26 mouse cellular contexts compared by ENCODE assay signal in the genomic region with DNA sequence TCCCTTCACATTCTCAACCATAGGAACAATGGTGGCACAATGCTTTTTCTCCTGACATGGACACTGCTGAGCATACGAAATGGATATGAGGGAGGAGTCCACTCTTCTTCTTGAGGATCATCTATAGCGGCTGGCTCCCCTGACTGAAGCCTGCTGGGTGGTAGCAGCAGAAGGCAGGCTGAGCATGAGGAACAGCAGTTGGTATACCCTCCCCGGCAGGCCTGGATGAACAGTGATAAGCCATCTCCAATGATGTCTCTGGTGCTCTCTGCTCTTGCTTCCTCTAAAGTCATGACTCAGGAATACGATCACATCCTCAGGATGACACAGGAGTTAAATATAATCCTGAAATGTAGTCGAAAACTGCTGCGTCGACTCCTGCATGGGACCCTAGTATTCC. TPM values are rescaled to one million over a fixed set of nuclear protein-coding genes. Genes with fewer than 3 reads are reported as not detected.
A peak's percentile ranks its signal among the peaks of the same experiment; 100 is the strongest.
DNase-seq lines count a peak whose midpoint lies in the region; ATAC-seq and TF ChIP-seq lines count a peak whose summit lies in the region.
"Had no signal": no experiment of that assay in that cellular context is flagged by ENCODE, and none has a peak within 500 bp of the region (broad histone marks: within the 10 kb centered on the region; RNA-seq: fewer than 3 reads in every experiment).

No protein-coding gene starts in this region.

- H3K27me3 ChIP-seq in MEL (ENCODE audit: control insufficient read depth in 1 of 2, insufficient read depth in 2 of 2, low read length in 2 of 2) = no peaks in the 10 kb centered on the region
- 0 out of 2 replicates have a peak, but pooled peaks cover 20% of the 10 kb centered on the region for H3K27me3 ChIP-seq in liver, embryonic 13.5 days
- H3K27me3 ChIP-seq: CH12.LX; embryonic facial prominence, embryonic 12.5 days; kidney, embryonic 15.5 days; Patski had no signal

- 0 out of 4 replicates have a peak overlapping the region, but pooled peaks of 1 of the 2 experiments have one; percentile 7 for H3K4me3 ChIP-seq in MEL (ENCODE audit: control insufficient read depth in 1 of 2, insufficient read depth in 1 of 2, low read depth in 2 of 2, low read length in 2 of 2)
- H3K4me3 ChIP-seq in brown adipose tissue, adult 24 weeks (ENCODE audit: insufficient read depth, low read depth, low read length) = no peak overlapping the region
- H3K4me3 ChIP-seq in liver, embryonic 13.5 days (replicated peaks) = no peak overlapping the region
- H3K4me3 ChIP-seq: embryonic facial prominence, embryonic 12.5 days; hindbrain, embryonic 12.5 days; kidney, embryonic 15.5 days; midbrain, embryonic 12.5 days; neural tube, embryonic 13.5 days had no signal

- H3K9ac ChIP-seq in MEL (ENCODE audit: control insufficient read depth, low read depth, low read length, poor library complexity, severe bottlenecking) = 0 out of 2 replicates have a peak overlapping the region, but pooled peaks have one; percentile 7
- no peak overlapping the region for H3K9ac ChIP-seq in liver, embryonic 13.5 days
- H3K9ac ChIP-seq: embryonic facial prominence, embryonic 12.5 days; hindbrain, embryonic 12.5 days; kidney, embryonic 15.5 days; lung, embryonic 14.5 days; midbrain, embryonic 12.5 days; neural tube, embryonic 13.5 days had no signal

- H3K36me3 ChIP-seq in MEL (ENCODE audit: control insufficient read depth in 1 of 2, insufficient read depth in 2 of 2, low read length in 2 of 2) = peaks cover 0 to 27% of the 10 kb centered on the region in 2 experiments; a peak in 2 of 4 replicates
- no peaks in the 10 kb centered on the region for H3K36me3 ChIP-seq in liver, embryonic 13.5 days
- H3K36me3 ChIP-seq: embryonic facial prominence, embryonic 12.5 days; hindbrain, embryonic 12.5 days; kidney, embryonic 15.5 days; midbrain, embryonic 12.5 days; neural tube, embryonic 13.5 days had no signal

- peak; percentile 61 for ATAC-seq in liver, embryonic 13.5 days (ENCODE audit: low read depth)
- peak; percentile 58 for ATAC-seq in megakaryocyte progenitor cell, adult 5-6 weeks (replicated peaks; ENCODE audit: poor library complexity)
- ATAC-seq: forebrain, embryonic 14.5 days; intestine, postnatal 0 days; Patski had no signal

- TF ChIP-seq EP300 in MEL (IDR thresholded peaks at IDR 0.05; ENCODE audit: low read depth in 1 of 2, low read length in 2 of 2) = peak; percentile 92 to 94

- no peaks in the 10 kb centered on the region for H3K79me2 ChIP-seq in MEL (ENCODE audit: control insufficient read depth, insufficient read depth, low read length, poor library complexity)

- H3K4me1 ChIP-seq in MEL (ENCODE audit: control insufficient read depth in 1 of 2, insufficient read depth in 2 of 2, low read length in 2 of 2) = peaks cover 14 to 32% of the 10 kb centered on the region in 2 experiments
- H3K4me1 ChIP-seq in brown adipose tissue, adult 24 weeks (ENCODE audit: control insufficient read depth, insufficient read depth, insufficient read length, low read length) = no peaks in the 10 kb centered on the region
- H3K4me1 ChIP-seq in liver, embryonic 13.5 days (replicated peaks) = peaks cover 57% of the 10 kb centered on the region
- H3K4me1 ChIP-seq: embryonic facial prominence, embryonic 12.5 days; hindbrain, embryonic 12.5 days; neural tube, embryonic 13.5 days had no signal

- TF ChIP-seq POLR2A in MEL (IDR thresholded peaks at IDR 0.05; ENCODE audit: control insufficient read depth in 1 of 2, insufficient read depth in 1 of 2, low read depth in 1 of 2, low read length in 2 of 2, poor library complexity in 1 of 2) = 0 out of 4 replicates have a peak, but pooled peaks of 1 of the 2 experiments have one; percentile 19

- H3K27ac ChIP-seq in MEL (ENCODE audit: control insufficient read depth, low read depth, low read length) = peak overlapping the region; percentile 70
- H3K27ac ChIP-seq in brown adipose tissue, adult 24 weeks (replicated peaks; ENCODE audit: low read depth, low read length) = peak overlapping the region; percentile 35; the same call in 1 of the 2 replicates
- peak overlapping the region; percentile 45 for H3K27ac ChIP-seq in liver, embryonic 13.5 days
- H3K27ac ChIP-seq: embryonic facial prominence, embryonic 12.5 days; hindbrain, embryonic 12.5 days; kidney, embryonic 15.5 days; midbrain, embryonic 12.5 days; neural tube, embryonic 13.5 days had no signal

- WGBS in liver, embryonic 13.5 days (ENCODE audit: insufficient replicate concordance) = 25% methylated on average over 7 of the region's 7 CpGs

- no peak for TF ChIP-seq RAD21 in MEL (IDR thresholded peaks at IDR 0.05; ENCODE audit: low read depth, low read length)

- no peak for TF ChIP-seq CTCF in MEL (IDR thresholded peaks at IDR 0.05 in 2 of 3, conservative IDR thresholded peaks at IDR 0.05 in 1 of 3; ENCODE audit: control insufficient read depth in 1 of 3, insufficient read depth in 1 of 3, low read depth in 2 of 3, low read length in 3 of 3, poor library complexity in 1 of 3, severe bottlenecking in 1 of 3)

- H3K9me3 ChIP-seq in MEL (replicated peaks; ENCODE audit: insufficient read depth, low read length) = no peaks in the 10 kb centered on the region
- H3K9me3 ChIP-seq in liver, embryonic 13.5 days (replicated peaks) = no peaks in the 10 kb centered on the region
- H3K9me3 ChIP-seq: embryonic facial prominence, embryonic 12.5 days; hindbrain, embryonic 12.5 days; kidney, embryonic 15.5 days; midbrain, embryonic 12.5 days; neural tube, embryonic 13.5 days had no signal

- H3K4me2 ChIP-seq in liver, embryonic 13.5 days = no peak overlapping the region
- H3K4me2 ChIP-seq: embryonic facial prominence, embryonic 12.5 days; heart, embryonic 11.5 days; hindbrain, embryonic 12.5 days; kidney, embryonic 15.5 days; lung, embryonic 14.5 days; midbrain, embryonic 12.5 days; neural tube, embryonic 13.5 days had no signal

- DNase-seq in MEL (ENCODE audit: low read depth, low spot score) = peak; percentile 95
- peak; percentile 50 for DNase-seq in liver, embryonic 13.5 days
- DNase-seq in adrenal gland, postnatal 14 days = no peak
- no peak for DNase-seq in kidney, postnatal 36 days
- DNase-seq: cerebellum, adult 8-10 months; cerebellum, postnatal 25 days; embryo, embryonic 11 days; gastrocnemius, postnatal 25 days; heart, adult 18-20 months; heart, postnatal 36 days; kidney, postnatal 25 days; left cerebral cortex, postnatal 4 days; lung, embryonic 14.5 days; lung, postnatal 14 days had no signal

TF ChIP-seq in MEL, 35 proteins besides CTCF, POLR2A, EP300 and RAD21 (continues in another document):
- TF ChIP-seq TCF12 (IDR thresholded peaks at IDR 0.05; ENCODE audit: low read depth, low read length) (peak; percentile 88), ZC3H11A (IDR thresholded peaks at IDR 0.05; ENCODE audit: low read depth, low read length) (0 out of 2 replicates have a peak, but pooled peaks have one; percentile 4), ETS1 (IDR thresholded peaks at IDR 0.05; ENCODE audit: low read depth, low read length) (peak; percentile 79), MAZ (IDR thresholded peaks at IDR 0.05; ENCODE audit: low read depth, low read length) (peak; percentile 56; the same call in 1 of the 2 replicates), MAX (IDR thresholded peaks at IDR 0.05; ENCODE audit: low read length) (peak; percentile 65), ZNF384 (IDR thresholded peaks at IDR 0.05; ENCODE audit: low read depth, low read length) (no peak), ZMIZ1 (IDR thresholded peaks at IDR 0.05; ENCODE audit: low read depth, low read length) (no peak), HCFC1 (IDR thresholded peaks at IDR 0.05; ENCODE audit: low read depth, low read length) (0 out of 2 replicates have a peak, but pooled peaks have one; percentile 28), BHLHE40 (IDR thresholded peaks at IDR 0.05; ENCODE audit: borderline replicate concordance, low read depth, low read length) (no peak), NELFE (IDR thresholded peaks at IDR 0.05; ENCODE audit: low read depth, low read length) (peak; percentile 34; the same call in 1 of the 2 replicates), ZKSCAN1 (IDR thresholded peaks at IDR 0.05; ENCODE audit: low read depth, low read length) (no peak), ELF1 (IDR thresholded peaks at IDR 0.05; ENCODE audit: low read depth, low read length) (no peak), SMC3 (IDR thresholded peaks at IDR 0.05; ENCODE audit: low read depth, low read length) (no peak; the same call in 1 of the 2 replicates), MEF2A (IDR thresholded peaks at IDR 0.05; ENCODE audit: extremely low read depth, insufficient replicate concordance, low read depth, low read length, poor library complexity, severe bottlenecking) (no peak), CHD2 (IDR thresholded peaks at IDR 0.05; ENCODE audit: low read length) (no peak), USF1 (IDR thresholded peaks at IDR 0.05; ENCODE audit: low read depth, low read length) (no peak), E2F4 (IDR thresholded peaks at IDR 0.05; ENCODE audit: borderline replicate concordance, low read depth, low read length) (no peak), MAFK (IDR thresholded peaks at IDR 0.05; ENCODE audit: borderline replicate concordance, low read depth, low read length) (peak; percentile 62), NRF1 (IDR thresholded peaks at IDR 0.05; ENCODE audit: insufficient read depth, low read depth, low read length, poor library complexity, severe bottlenecking) (no peak), TAL1 (IDR thresholded peaks at IDR 0.05; ENCODE audit: low read length) (peak; percentile 88), UBTF (IDR thresholded peaks at IDR 0.05; ENCODE audit: borderline replicate concordance, insufficient read depth, low read depth, low read length) (no peak), SIN3A (IDR thresholded peaks at IDR 0.05; ENCODE audit: low read length) (peak; percentile 74), JUND (IDR thresholded peaks at IDR 0.05; ENCODE audit: low read depth, low read length) (no peak), USF2 (IDR thresholded peaks at IDR 0.05; ENCODE audit: borderline replicate concordance in 1 of 2, insufficient read depth in 1 of 2, low read depth in 1 of 2, low read length in 2 of 2) (no peak), MYB (IDR thresholded peaks at IDR 0.05; ENCODE audit: low read depth, low read length) (peak; percentile 73), CHD1 (IDR thresholded peaks at IDR 0.05; ENCODE audit: low read depth, low read length) (no peak)

RNA-seq across cellular contexts. Expression of a gene that starts 32.9 kb away (rescaled TPM):
- total RNA-seq in MEL (2012; rRNA removed) = 0.19 and 0.59 TPM in 2 replicates
- polyA plus RNA-seq in MEL (2012; ENCODE audit: insufficient read depth in 1 of 2, insufficient read length in 2 of 2, low read depth in 1 of 2, low replicate concordance in 2 of 2, missing spikeins in 1 of 2) = under 1 TPM in 1 of 2 experiments, not detected in 1; 0.10 TPM
- polyA plus RNA-seq in brown adipose tissue, adult 24 weeks (2012; ENCODE audit: insufficient read depth, insufficient read length, missing spikeins) = 13.4 and 18.7 TPM in 2 replicates
- 12.5 and 15.7 TPM in 2 replicates for polyA plus RNA-seq in liver, embryonic 13.5 days (2015; fragmentation: Nextera tagmentation; extraction: Ambion mirVana)
- 5.4 and 6.8 TPM in 2 replicates for total RNA-seq in megakaryocyte progenitor cell, adult 5-6 weeks (2015)
- 12.6 and 16.3 TPM in 2 replicates for total RNA-seq in megakaryocyte progenitor cell, adult 5-6 weeks (2017)
- total RNA-seq in adrenal gland, postnatal 14 days (2021) = 60.0 and 93.2 TPM in 2 replicates

Comparison
In these comparisons a context has a peak if more than half of its experiments do, and no peak if none do; other contexts are left out.
1. DNase-seq: peak in MEL (single experiment) and liver, embryonic 13.5 days (single experiment); none in adrenal gland, postnatal 14 days (single experiment) and kidney, postnatal 36 days (0 of 2).
2. Peak in every context shown above with its lines, with median percentiles within 50 percentile points of each other: H3K27ac ChIP-seq.